Mouse (Mus musculus) embryonic stem cell, embryonic (primary cell): ENCODE results near the gene Fto.

Experiments used
- CTCF ChIA-PET, 4 experiments: fragments of 300-600 bp in 2 of 4; fragments of 350-600 bp in 2 of 4; sonication (Branson Sonifier 250); formaldehyde crosslinking; loops; one replicate each; lab custom pipeline; 2022; ENCODE audit warnings: inconsistent platforms in 2 of 4; lab: Charles Lee
- POLR2A ChIA-PET, 4 experiments: fragments of 300-600 bp in 2 of 4; fragments of 350-600 bp in 2 of 4; sonication (Branson Sonifier 250); formaldehyde crosslinking; loops; one replicate each; lab custom pipeline; 2022; ENCODE audit warnings: antibody characterized with exemption in 4 of 4, inconsistent platforms in 1 of 4; lab: Charles Lee

The Fto gene

GRCm38 (mm10) chr8:91506682-91507257 lies 193.4 kb downstream of the Fto start:
- CTCF ChIA-PET = no interaction called here

GRCm38 (mm10) chr8:91507681-91508097 lies 194.4 kb downstream of the Fto start:
- CTCF ChIA-PET = interaction anchor here in 1 of 4 experiments (0.6 kb wide), 1 partner anchor 1041 kb away, joined by 3 read pairs; no protein-coding TSS in a partner anchor
- POLR2A ChIA-PET = no interaction called here

More at GRCm38 (mm10) chr8:91506682-91507257, 193.4 kb downstream of the Fto start:
- POLR2A ChIA-PET = interaction anchor here in 1 of 4 experiments (2.8 kb wide), 1 partner anchor 12 kb away, joined by 9 read pairs; no protein-coding TSS in a partner anchor

GRCm38 (mm10) chr8:91508284-91508683 lies 195.0 kb downstream of the Fto start:
- ChIA-PET POLR2A (no interaction called here), CTCF (no interaction called here)

DNA sequence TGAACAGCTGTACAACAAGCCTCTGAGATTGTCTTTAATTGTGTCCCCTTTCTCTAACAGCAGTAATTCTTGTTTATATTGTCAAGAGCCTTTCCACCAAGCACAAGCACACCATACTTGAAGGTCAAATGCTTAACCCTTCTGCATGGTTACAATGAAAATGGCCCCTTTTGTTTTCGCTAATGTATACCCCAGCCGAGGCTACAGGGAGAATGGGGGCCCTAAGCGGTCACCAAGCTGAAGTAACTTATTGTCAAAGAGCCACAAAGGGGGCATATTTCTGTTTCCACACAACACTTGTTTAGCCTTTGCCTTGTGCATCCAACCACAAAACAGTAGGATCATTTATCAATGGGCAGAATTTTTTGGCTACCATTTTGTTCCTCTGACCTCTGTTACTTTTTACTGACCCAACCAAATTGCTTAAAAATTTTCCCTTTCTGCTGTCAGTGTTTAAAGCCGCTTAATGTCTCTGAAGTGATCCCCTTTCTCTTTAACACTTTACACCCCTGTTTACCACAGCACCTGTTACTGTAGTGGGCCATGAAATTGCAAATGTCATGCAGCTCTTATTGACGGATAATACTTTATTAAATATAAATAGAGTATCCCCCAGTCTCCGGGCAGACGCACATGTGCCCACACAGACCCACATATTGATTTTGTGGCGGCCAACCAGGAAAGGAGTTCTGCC lies 196.0 kb downstream of the Fto start:
- CTCF ChIA-PET = no interaction called here
- POLR2A ChIA-PET = interaction anchor here in 1 of 4 experiments (0.6 kb wide), 1 partner anchor 150 kb away, joined by 3 read pairs; no protein-coding TSS in a partner anchor

DNA sequence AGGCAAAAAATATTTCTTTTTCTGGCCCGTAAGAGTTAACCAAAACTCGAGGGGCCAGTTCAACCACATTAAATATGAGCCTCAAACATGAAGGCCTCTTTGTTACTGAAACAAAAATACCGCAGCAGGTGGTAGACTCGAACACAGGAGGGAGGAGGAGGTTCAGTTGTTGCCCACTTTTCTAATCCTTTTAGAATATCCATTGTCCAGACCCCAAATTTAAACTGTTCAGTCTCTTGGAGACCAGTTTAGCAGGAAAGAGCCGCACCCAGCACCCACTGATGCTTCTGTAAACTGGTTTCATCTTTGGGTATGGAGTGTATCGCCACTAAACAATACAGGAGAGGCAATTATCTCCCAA lies 196.6 kb downstream of the Fto start:
- ChIA-PET CTCF (no interaction called here), POLR2A (no interaction called here)

GRCm38 (mm10) chr8:91510716-91511115 lies 197.4 kb downstream of the Fto start:
- ChIA-PET CTCF (no interaction called here), POLR2A (interaction anchor here in 1 of 4 experiments (1.3 kb wide), 1 partner anchor 75 kb away, joined by 3 read pairs; no protein-coding TSS in a partner anchor)

DNA sequence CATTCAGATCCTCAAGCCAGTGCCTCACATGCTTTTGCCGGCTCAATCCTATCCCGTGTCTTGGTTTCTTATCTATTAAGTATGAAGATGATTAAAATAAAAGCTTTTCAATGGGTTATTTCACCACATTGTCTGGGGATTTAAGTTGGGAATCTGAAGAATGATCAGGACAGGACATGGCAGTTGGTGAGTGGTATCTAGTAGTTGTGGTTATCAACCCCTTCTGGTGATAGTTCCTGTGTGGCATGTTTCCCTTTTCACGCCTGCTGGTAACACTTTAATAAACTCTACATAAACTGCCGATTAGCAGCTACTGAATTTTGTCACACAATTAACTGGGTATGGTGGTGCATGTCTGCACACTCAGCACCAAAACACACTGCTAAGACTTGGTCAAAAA lies 198.6 kb downstream of the Fto start:
- ChIA-PET CTCF (no interaction called here), POLR2A (interaction anchor here in 1 of 4 experiments (0.6 kb wide), 1 partner anchor 138 kb away, joined by 3 read pairs; no protein-coding TSS in a partner anchor)

DNA sequence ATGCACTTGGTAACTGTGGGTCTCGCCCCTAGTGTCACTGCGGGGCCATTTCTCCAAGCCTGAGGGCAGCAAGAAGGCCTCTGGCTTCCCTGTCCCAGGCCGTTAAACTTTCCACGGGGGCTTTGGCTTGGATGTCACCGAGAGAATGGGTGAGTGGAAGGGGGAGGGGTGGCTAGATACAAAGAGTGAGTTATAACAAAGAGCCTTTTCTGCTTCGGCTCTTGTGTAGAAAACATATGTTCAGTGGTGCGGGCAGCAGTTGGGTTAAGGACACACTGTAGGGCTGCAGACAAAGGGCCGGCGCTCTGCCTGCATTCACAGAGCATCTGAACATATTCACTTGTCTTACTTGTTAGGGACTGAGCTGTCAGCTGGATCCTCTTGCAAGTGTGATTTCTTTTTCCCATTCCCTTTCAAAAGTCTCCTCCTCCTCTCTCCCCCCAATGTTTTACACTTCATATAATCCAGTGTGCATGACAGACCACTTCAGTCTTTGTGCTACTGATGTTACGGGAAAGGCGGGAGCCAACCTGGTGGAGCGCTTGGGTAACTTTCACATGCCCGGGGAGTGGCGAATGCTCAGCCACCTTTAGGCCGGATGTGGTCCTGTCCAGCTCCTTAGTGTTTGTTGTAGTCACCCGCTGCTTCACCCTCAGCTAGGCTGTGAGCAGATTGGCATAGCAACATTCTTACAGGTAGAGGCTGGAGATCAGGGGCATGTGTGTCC lies 201.6 kb downstream of the Fto start:
- POLR2A ChIA-PET = no interaction called here
- CTCF ChIA-PET = interaction anchor here in 2 of 4 experiments (0.6 to 0.7 kb wide), 2 partner anchors 26 to 210 kb away, joined by 3 to 5 read pairs; no protein-coding TSS in a partner anchor

- CTCF ChIA-PET = interaction anchor here in 2 of 4 experiments (0.6 to 0.7 kb wide), 2 partner anchors 15 to 151 kb away, joined by 3 read pairs; no protein-coding TSS in a partner anchor
- POLR2A ChIA-PET = interaction anchor here in 1 of 4 experiments (0.7 kb wide), 1 partner anchor 168 kb away, joined by 3 read pairs; no protein-coding TSS in a partner anchor
Measured at GRCm38 (mm10) chr8:91516422-91516821, 203.1 kb downstream of the Fto start.

GRCm38 (mm10) chr8:91518085-91518484 lies 204.8 kb downstream of the Fto start:
- POLR2A ChIA-PET = no interaction called here
- CTCF ChIA-PET = interaction anchor here in 1 of 4 experiments (0.6 kb wide), 1 partner anchor 455 kb away, joined by 9 read pairs; no protein-coding TSS in a partner anchor

DNA sequence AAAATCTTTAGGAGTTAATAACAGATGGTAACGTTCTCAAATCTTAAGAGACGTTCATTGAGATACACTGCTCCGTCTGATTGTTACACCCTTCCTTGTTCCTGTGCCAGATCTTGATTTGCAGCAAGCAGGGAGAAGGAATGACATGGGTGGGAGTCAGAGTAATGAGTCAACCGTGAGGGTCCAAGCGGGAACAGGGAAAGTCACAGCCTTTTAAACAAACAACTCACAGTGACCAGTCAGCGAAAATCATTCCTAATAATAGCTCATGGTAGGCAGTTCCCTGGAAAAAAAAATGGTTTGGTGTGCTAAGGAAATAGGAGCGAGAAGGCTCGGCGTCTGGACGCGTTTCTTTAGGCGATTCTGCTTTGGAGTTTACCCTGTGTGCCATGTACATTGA lies 208.9 kb downstream of the Fto start:
- ChIA-PET POLR2A (interaction anchor here in 1 of 4 experiments (0.9 kb wide), 1 partner anchor 10 kb away, joined by 3 read pairs; no protein-coding TSS in a partner anchor), CTCF (interaction anchor here in 2 of 4 experiments (1.0 to 2.6 kb wide), 2 partner anchors 10 kb away, joined by 4 to 6 read pairs; no protein-coding TSS in a partner anchor)

DNA sequence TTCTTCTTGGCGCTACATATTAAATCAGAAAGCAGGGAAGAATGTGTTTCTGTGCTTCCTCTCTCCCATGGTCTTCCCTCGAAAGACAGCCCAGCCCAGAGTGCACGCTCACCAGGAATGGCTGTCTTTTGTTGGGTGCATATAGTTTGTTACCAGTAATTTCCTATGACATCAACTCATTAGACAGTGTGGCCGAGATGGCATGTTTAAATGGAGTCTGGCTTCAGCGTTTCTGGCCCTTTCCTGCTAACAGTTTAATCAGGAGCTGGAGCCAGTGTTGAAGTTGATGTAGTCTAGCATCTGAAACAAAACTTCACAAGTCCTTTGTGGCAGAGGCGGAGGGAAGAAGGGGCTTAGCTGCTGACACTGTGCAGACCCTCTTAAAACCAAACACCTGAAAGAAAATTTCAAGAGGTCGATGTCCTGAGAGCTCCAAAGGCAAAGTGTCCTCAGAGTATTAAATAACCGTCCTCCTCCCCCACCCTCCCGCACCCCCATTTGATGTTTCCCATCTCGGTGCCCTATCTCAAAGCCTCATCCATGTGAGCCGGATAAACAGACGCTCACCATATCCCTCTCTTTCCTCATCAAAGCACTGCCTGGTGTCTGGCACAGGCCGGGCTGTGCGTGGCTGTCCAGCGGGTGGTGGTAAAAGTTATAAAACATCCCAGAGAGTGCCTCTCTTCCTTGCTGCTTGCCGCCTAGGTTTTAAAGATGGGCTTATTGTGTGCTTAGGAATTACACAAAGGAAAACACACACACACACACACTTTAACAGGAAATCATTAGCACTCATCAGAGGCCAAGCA lies 210.9 kb downstream of the Fto start:
- CTCF ChIA-PET = no interaction called here
- POLR2A ChIA-PET = interaction anchor here in 1 of 4 experiments (1.7 kb wide), 1 partner anchor 10 kb away, joined by 4 read pairs; no protein-coding TSS in a partner anchor

- ChIA-PET POLR2A (interaction anchor here in 1 of 4 experiments (1.7 kb wide), 1 partner anchor 10 kb away, joined by 4 read pairs; no protein-coding TSS in a partner anchor), CTCF (no interaction called here)
Measured at GRCm38 (mm10) chr8:91524865-91525250, 211.5 kb downstream of the Fto start.

GRCm38 (mm10) chr8:91525342-91525817 lies 212.1 kb downstream of the Fto start:
- ChIA-PET POLR2A (interaction anchor here in 1 of 4 experiments (1.7 kb wide), 1 partner anchor 9 kb away, joined by 4 read pairs; no protein-coding TSS in a partner anchor), CTCF (no interaction called here)

DNA sequence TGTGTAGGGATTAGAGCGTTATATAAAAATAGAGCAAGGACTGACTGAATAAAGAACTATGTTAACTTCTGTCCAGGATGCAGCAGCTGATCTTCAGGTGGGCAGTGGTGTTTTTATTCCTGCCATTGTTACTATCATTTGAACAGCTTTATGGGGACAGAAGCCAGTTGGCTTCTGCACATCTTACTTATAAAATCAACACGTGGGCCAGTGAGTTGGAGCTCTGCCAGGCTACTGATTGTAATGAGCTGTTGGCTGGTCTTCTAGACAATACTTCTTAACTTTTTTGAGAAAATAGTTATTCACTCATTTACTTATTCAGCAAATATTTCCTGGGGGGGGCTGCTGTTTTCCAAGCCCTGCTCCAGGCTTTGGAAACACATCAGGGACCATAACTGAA lies 215.6 kb downstream of the Fto start:
- CTCF ChIA-PET = interaction anchor here in 2 of 4 experiments (0.6 kb wide), 2 partner anchors 224 to 1680 kb away, joined by 3 read pairs; no protein-coding TSS in a partner anchor
- POLR2A ChIA-PET = interaction anchor here in 1 of 4 experiments (0.6 kb wide), 1 partner anchor 759 kb away, joined by 3 read pairs; no protein-coding TSS in a partner anchor

GRCm38 (mm10) chr8:91529699-91530098 lies 216.4 kb downstream of the Fto start:
- ChIA-PET POLR2A (no interaction called here), CTCF (interaction anchor here in 1 of 4 experiments (0.6 kb wide), 1 partner anchor 225 kb away, joined by 3 read pairs; no protein-coding TSS in a partner anchor)

- CTCF ChIA-PET = interaction anchor here in 2 of 4 experiments (0.6 to 1.2 kb wide), 3 partner anchors 10 to 825 kb away, joined by 3 read pairs; no protein-coding TSS in a partner anchor
- POLR2A ChIA-PET = no interaction called here
Measured at GRCm38 (mm10) chr8:91530656-91531055, 217.3 kb downstream of the Fto start.
